Mouse (Mus musculus): ENCODE measurements around the gene Mrc1. TPM values are rescaled to one million over a fixed set of nuclear protein-coding genes. Genes with fewer than 3 reads are reported as not detected.

The Mrc1 gene
- polyA plus RNA-seq (2014; fragmentation: Illumina TruSeq; extraction: RNeasy Lipid Tissue Mini Kit (QIAGEN cat#74804); ENCODE audit: low read depth, low replicate concordance), result 30.7 TPM

GRCm38 (mm10) chr2:14229149-14229548, at the start of gene Mrc1:
TSS of gene Mrc1 (plus strand) at chr2:14229392.

Other genes starting within 250 kb of the Mrc1 start
- 20.4 TPM for gene Hacd1, start 173.3 kb upstream of the Mrc1 start, polyA plus RNA-seq (2014; fragmentation: Illumina TruSeq; extraction: RNeasy Lipid Tissue Mini Kit (QIAGEN cat#74804); ENCODE audit: low read depth, low replicate concordance)
- gene Stam, start 155.3 kb upstream of the Mrc1 start, polyA plus RNA-seq (2014; fragmentation: Illumina TruSeq; extraction: RNeasy Lipid Tissue Mini Kit (QIAGEN cat#74804); ENCODE audit: low read depth, low replicate concordance), result 23.9 TPM
- 0.07 TPM for gene Tmem236, start 54.9 kb upstream of the Mrc1 start, polyA plus RNA-seq (2014; fragmentation: Illumina TruSeq; extraction: RNeasy Lipid Tissue Mini Kit (QIAGEN cat#74804); ENCODE audit: low read depth, low replicate concordance)
- 0.15 TPM for gene Slc39a12, start 158.9 kb downstream of the Mrc1 start, polyA plus RNA-seq (2014; fragmentation: Illumina TruSeq; extraction: RNeasy Lipid Tissue Mini Kit (QIAGEN cat#74804); ENCODE audit: low read depth, low replicate concordance)